Mouse (Mus musculus) midbrain, embryonic 15.5 days (tissue): ENCODE measurements at regions not wholly inside any gene's neighbourhood (a gene's known extent, or its start where the extent isn't known, plus 50 kb on each side); places are given as distances from the start of the nearest gene placed in this dataset.

Experiments used
- ATAC-seq: fragments of 200-750 bp; cut with Nextera tagmentation; replicated peaks from 2 replicates; pipeline ENCODE4 v1.8.0; 2017; ENCODE audit warnings: moderate TSS enrichment
- H3K27ac ChIP-seq: fragments of 300-500 bp; sonication (generic); 2 replicates; pipeline ENCODE4 v1.5.1; 2015; ENCODE audit warnings: mild to moderate bottlenecking, inconsistent platforms
- H3K27me3 ChIP-seq: fragments of 300-500 bp; sonication (generic); replicated peaks from 2 replicates; pipeline ENCODE4 v1.6.1; 2015; ENCODE audit warnings: inconsistent platforms
- H3K36me3 ChIP-seq: fragments of 300-500 bp; sonication (generic); replicated peaks from 2 replicates; pipeline ENCODE4 v1.6.1; 2015; ENCODE audit warnings: inconsistent platforms
- H3K4me1 ChIP-seq: fragments of 300-500 bp; sonication (generic); 2 replicates; pipeline ENCODE4 v1.6.1; 2015; ENCODE audit warnings: inconsistent platforms
- H3K4me2 ChIP-seq: fragments of 300-500 bp; sonication (generic); 2 replicates; pipeline ENCODE4 v1.6.1; 2015; ENCODE audit warnings: inconsistent platforms, mild to moderate bottlenecking, moderate library complexity
- H3K4me3 ChIP-seq: fragments of 300-500 bp; sonication (generic); 2 replicates; pipeline ENCODE4 v1.5.1; 2015; ENCODE audit warnings: mild to moderate bottlenecking, inconsistent platforms
- H3K9ac ChIP-seq: fragments of 300-500 bp; sonication (generic); 2 replicates; pipeline ENCODE4 v1.6.1; 2015; ENCODE audit warnings: mild to moderate bottlenecking, inconsistent platforms
- H3K9me3 ChIP-seq: fragments of 300-500 bp; sonication (generic); 2 replicates; pipeline ENCODE4 v1.6.1; 2016; ENCODE audit warnings: inconsistent platforms
- WGBS: fragments of 180-500 bp; shearing (Covaris S2); methylation state at CpG from one replicate; pipeline ENCODE4 v1.1.7; 2015; ENCODE audit warnings: mixed read lengths; 5-methylcytosine and 5-hydroxymethylcytosine counted together

- H3K4me2 ChIP-seq, result no peak overlapping the region
- no peaks in the 10 kb centered on the region for H3K27me3 ChIP-seq
- no peaks in the 10 kb centered on the region for H3K9me3 ChIP-seq
- WGBS, result 86% methylated on average over 1 of the region's 1 CpGs
- H3K36me3 ChIP-seq, result no peaks in the 10 kb centered on the region
- no peak overlapping the region for H3K4me3 ChIP-seq
- no peak overlapping the region for H3K9ac ChIP-seq
- no peak for ATAC-seq
- no peaks in the 10 kb centered on the region for H3K4me1 ChIP-seq
- H3K27ac ChIP-seq, result no peak overlapping the region
These were observed 226.6 kb upstream of the Pter start for GRCm38 (mm10) chr2:12697209-12697608.

DNA sequence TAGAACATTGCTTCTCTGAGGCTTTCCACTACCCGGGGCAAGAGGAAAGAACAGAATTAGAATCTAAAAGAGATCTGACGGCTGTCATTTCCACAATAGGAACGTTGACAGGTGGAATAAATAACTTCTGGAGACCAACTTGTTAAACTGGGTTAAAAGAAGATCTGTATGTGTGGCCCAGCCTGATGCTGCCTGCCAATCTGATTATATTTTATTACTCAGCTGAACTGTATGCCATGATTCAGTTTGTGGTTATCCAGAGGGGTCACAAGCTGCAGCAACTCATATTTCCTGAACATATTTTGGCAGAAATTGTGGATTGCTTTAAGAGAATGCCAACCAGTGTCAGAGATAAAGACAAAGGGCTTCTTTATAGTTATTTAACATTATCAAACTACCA lies 224.5 kb upstream of the Pter start:
- WGBS, result 52% methylated on average over 3 of the region's 3 CpGs
- no peaks in the 10 kb centered on the region for H3K4me1 ChIP-seq
- no peak overlapping the region for H3K4me2 ChIP-seq
- no peak overlapping the region for H3K27ac ChIP-seq
- no peaks in the 10 kb centered on the region for H3K9me3 ChIP-seq
- no peak for ATAC-seq
- H3K36me3 ChIP-seq, result no peaks in the 10 kb centered on the region
- H3K27me3 ChIP-seq, result no peaks in the 10 kb centered on the region
- no peak overlapping the region for H3K9ac ChIP-seq
- no peak overlapping the region for H3K4me3 ChIP-seq

DNA sequence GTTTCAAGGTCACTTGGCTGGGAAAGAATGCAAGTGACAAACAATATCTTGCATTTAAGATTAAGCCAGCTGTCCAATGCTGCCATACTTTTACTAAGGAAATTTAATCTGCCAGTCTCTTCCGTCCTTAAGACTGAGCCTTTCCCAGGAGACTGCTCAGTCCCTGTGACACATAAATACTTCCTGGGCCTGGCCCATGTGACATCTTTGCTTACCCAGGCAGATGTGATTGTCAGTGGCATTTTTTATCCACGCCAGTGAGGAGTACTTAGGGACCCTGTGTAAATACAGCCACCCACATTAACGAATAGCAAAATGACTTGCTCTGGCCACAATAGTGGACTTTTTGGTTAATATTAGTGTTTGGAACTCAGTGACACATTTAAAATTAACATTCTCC lies 216.3 kb upstream of the Pter start:
- Histone ChIP-seq H3K9me3 (no peaks in the 10 kb centered on the region), H3K4me3 (no peak overlapping the region), H3K4me1 (no peaks in the 10 kb centered on the region), H3K27ac (no peak overlapping the region), H3K4me2 (no peak overlapping the region), H3K9ac (no peak overlapping the region), H3K36me3 (no peaks in the 10 kb centered on the region), H3K27me3 (no peaks in the 10 kb centered on the region)
- ATAC-seq, result no peak
- 58% methylated on average over 3 of the region's 3 CpGs for WGBS

DNA sequence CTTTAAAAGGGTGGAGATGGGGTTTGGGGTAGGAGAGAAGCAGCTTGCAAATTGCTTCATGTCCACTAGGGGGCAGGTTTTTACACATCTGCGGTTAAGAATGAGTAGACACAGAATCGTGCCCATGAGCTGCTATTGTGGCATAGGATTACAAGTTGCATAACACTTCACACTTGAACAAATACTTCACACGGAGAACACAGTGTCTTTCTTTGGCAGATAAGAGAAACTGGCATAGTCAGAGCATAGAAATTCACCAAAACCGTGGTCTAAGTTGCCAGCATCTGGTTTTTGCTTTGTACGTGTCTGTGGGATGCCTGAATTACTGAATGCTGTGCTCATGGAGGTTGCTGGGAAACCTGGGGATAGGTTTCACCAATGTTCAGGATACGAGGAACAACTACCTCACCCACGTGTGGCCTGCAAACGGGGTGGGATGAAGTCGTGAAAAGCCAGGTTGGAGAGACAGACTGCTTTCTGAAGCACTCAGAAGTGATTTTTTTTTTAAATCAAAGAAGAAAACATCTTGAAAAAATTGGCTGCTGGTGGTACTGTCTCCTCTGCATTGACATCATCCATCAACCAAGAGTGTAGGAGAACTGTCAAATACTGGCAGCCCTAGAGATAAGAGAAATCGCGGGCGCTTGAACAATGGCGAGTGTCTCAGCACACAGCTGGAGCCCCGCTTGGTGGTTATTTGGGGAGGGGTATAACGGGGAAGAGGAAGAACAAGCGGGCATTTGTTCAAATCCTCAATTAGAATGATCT lies 214.5 kb upstream of the Pter start:
- no peaks in the 10 kb centered on the region for H3K36me3 ChIP-seq
- H3K4me3 ChIP-seq, result no peak overlapping the region
- peak overlapping the region; percentile 25; the same call in 1 of the 2 replicates for H3K4me2 ChIP-seq
- no peaks in the 10 kb centered on the region for H3K4me1 ChIP-seq
- H3K9ac ChIP-seq, result no peak overlapping the region
- WGBS, result 49% methylated on average over 16 of the region's 16 CpGs
- no peaks in the 10 kb centered on the region for H3K27me3 ChIP-seq
- no peak overlapping the region for H3K27ac ChIP-seq
- H3K9me3 ChIP-seq, result no peaks in the 10 kb centered on the region
- peak; percentile 73 for ATAC-seq

DNA sequence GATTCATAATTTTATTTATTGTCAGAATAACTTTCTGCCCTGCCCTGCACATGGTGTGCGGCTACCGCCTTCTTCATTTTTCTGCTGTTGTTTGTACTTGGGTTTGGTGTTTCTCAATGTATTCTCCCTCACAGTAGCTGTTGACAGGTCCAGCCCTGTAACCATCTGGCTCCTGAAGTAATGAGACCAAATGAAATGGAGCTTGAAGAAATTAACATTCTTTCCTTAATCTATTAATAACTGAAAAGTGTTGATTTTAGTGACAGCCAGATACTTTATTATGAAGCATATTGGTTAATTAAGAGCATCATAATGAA lies 214.0 kb upstream of the Pter start:
- WGBS, result 86% methylated on average over 2 of the region's 2 CpGs
- peak overlapping the region; percentile 25; the same call in 1 of the 2 replicates for H3K4me2 ChIP-seq

GRCm38 (mm10) chr2:12716124-12717012 lies 207.5 kb upstream of the Pter start:
- ATAC-seq, result no peak
- 39% methylated on average over 3 of the region's 3 CpGs for WGBS

More for the DNA sequence above, 214.0 kb upstream of the Pter start:
- Histone ChIP-seq H3K27me3 (no peaks in the 10 kb centered on the region), H3K4me1 (no peaks in the 10 kb centered on the region), H3K9ac (no peak overlapping the region), H3K4me3 (no peak overlapping the region), H3K36me3 (no peaks in the 10 kb centered on the region), H3K9me3 (no peaks in the 10 kb centered on the region), H3K27ac (no peak overlapping the region)
- ATAC-seq, result 0 out of 2 replicates have a peak, but pooled peaks have one; percentile 51

DNA sequence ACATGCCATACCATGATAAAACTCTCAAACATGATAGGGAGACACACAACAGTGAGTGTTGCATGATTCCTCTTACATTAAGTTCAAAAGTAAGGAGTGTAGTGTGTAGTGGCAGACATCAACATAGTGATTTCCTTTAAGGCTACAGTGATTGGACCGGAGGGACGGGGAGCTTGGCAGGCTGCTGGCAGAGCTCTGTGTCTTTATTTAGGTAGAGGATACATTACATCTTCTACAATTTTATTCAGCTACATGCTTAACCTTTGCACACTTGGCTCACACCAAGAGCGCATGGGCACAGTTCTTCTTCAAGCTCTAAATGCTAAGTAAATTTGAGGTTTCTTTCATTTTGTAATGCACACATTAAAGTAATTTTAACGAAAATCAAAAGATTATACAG lies 194.6 kb upstream of the Pter start:
- H3K27ac ChIP-seq, result no peak overlapping the region
- no peaks in the 10 kb centered on the region for H3K9me3 ChIP-seq
- H3K4me2 ChIP-seq, result no peak overlapping the region
- 79% methylated on average over 4 of the region's 4 CpGs for WGBS
- no peaks in the 10 kb centered on the region for H3K4me1 ChIP-seq
- H3K9ac ChIP-seq, result no peak overlapping the region
- no peak overlapping the region for H3K4me3 ChIP-seq
- H3K27me3 ChIP-seq, result no peaks in the 10 kb centered on the region
- no peaks in the 10 kb centered on the region for H3K36me3 ChIP-seq
- no peak for ATAC-seq

More at GRCm38 (mm10) chr2:12716124-12717012, 207.5 kb upstream of the Pter start:
- Histone ChIP-seq H3K9me3 (no peaks in the 10 kb centered on the region), H3K4me3 (no peak overlapping the region), H3K36me3 (no peaks in the 10 kb centered on the region), H3K4me2 (no peak overlapping the region), H3K9ac (no peak overlapping the region), H3K27ac (no peak overlapping the region), H3K4me1 (no peaks in the 10 kb centered on the region), H3K27me3 (no peaks in the 10 kb centered on the region)

DNA sequence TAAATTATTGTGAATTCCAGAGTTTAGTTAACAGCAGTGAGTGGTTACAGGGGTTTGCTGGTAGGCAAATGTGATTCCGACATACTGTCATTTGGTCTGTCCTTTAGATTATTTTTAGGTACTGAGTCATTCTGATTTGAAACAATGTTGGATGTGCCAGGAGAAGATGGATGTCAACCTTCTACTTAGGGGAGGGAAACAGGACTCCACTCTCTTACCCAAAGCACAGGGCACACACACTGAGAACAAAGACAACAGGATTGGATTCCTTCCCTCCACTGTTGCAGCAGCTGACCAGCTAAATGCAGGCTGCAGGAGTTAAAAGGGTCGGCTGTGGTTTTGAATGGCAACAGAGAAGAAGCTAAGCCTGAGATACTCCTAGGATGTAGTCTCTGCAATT lies 186.7 kb upstream of the Pter start:
- Histone ChIP-seq H3K36me3 (no peaks in the 10 kb centered on the region), H3K4me1 (no peaks in the 10 kb centered on the region), H3K4me2 (no peak overlapping the region), H3K27ac (no peak overlapping the region), H3K4me3 (no peak overlapping the region), H3K9me3 (no peaks in the 10 kb centered on the region), H3K27me3 (no peaks in the 10 kb centered on the region), H3K9ac (no peak overlapping the region)
- ATAC-seq, result no peak
- 55% methylated on average over 2 of the region's 2 CpGs for WGBS

DNA sequence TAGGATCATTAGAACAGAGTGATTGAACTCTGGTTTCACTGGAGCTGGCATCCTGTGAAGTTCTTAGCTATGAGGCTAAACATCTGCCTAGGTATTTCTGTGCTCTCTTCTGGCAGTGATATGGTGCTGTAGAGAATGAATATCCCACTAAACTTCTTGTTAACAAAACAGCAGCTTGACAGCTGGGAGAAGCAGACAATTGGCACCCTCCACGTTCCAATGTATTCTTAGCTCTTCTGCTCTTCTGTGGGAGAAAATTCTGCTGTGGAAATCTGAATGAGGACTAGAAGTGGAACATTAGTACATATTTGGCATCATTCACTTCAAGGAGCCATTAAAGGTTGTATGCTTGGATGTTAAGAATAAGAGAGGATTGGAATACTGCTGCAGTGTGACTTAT lies 177.0 kb upstream of the Pter start:
- Histone ChIP-seq H3K9ac (no peak overlapping the region), H3K9me3 (no peaks in the 10 kb centered on the region), H3K27me3 (no peaks in the 10 kb centered on the region), H3K4me1 (no peaks in the 10 kb centered on the region), H3K4me2 (no peak overlapping the region), H3K36me3 (no peaks in the 10 kb centered on the region), H3K4me3 (no peak overlapping the region), H3K27ac (no peak overlapping the region)
- ATAC-seq, result no peak
- WGBS, result 65% methylated on average over 1 of the region's 1 CpGs

DNA sequence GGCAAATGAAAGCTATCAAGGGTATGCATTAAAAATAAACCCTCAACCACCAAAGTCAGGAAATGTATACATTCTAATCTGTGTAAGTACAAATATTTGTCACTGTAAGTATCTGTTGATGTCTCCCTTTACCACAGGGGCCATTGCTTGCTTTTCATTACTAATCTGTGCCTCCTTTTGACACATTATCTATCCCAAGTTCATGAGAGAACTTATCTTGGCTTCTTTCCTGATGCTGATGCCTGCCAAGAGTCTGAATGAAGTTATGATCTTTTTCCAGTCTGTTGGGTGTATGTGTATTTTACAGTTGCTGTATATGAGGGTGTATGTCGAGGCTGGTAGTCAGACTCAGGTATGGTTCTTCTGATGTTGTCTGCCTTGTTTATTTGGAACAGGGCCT lies 165.0 kb upstream of the Pter start:
- H3K4me2 ChIP-seq, result no peak overlapping the region
- no peak for ATAC-seq
- no peaks in the 10 kb centered on the region for H3K27me3 ChIP-seq
- no peak overlapping the region for H3K27ac ChIP-seq
- H3K9ac ChIP-seq, result no peak overlapping the region
- H3K4me3 ChIP-seq, result no peak overlapping the region
- 76% methylated on average over 1 of the region's 1 CpGs for WGBS
- H3K36me3 ChIP-seq, result no peaks in the 10 kb centered on the region
- H3K4me1 ChIP-seq, result no peaks in the 10 kb centered on the region
- H3K9me3 ChIP-seq, result no peaks in the 10 kb centered on the region

- H3K4me2 ChIP-seq, result no peak overlapping the region
- no peak overlapping the region for H3K4me3 ChIP-seq
- H3K9me3 ChIP-seq, result no peaks in the 10 kb centered on the region
- no peak overlapping the region for H3K9ac ChIP-seq
- no peak for ATAC-seq
- H3K27ac ChIP-seq, result no peak overlapping the region
- H3K4me1 ChIP-seq, result no peaks in the 10 kb centered on the region
- H3K27me3 ChIP-seq, result no peaks in the 10 kb centered on the region
- H3K36me3 ChIP-seq, result no peaks in the 10 kb centered on the region
- WGBS, result 87% methylated on average over 3 of the region's 3 CpGs
These were observed 163.9 kb upstream of the Pter start for GRCm38 (mm10) chr2:12759931-12760330.

GRCm38 (mm10) chr2:12761461-12761860 lies 162.4 kb upstream of the Pter start:
- no peak overlapping the region for H3K27ac ChIP-seq
- H3K4me2 ChIP-seq, result no peak overlapping the region
- WGBS, result 89% methylated on average over 3 of the region's 3 CpGs
- H3K9ac ChIP-seq, result no peak overlapping the region
- no peaks in the 10 kb centered on the region for H3K4me1 ChIP-seq
- no peak for ATAC-seq
- H3K27me3 ChIP-seq, result no peaks in the 10 kb centered on the region
- H3K4me3 ChIP-seq, result no peak overlapping the region
- no peaks in the 10 kb centered on the region for H3K36me3 ChIP-seq
- H3K9me3 ChIP-seq, result no peaks in the 10 kb centered on the region

GRCm38 (mm10) chr2:12764510-12764909 lies 159.3 kb upstream of the Pter start:
- Histone ChIP-seq H3K4me3 (no peak overlapping the region), H3K9me3 (no peaks in the 10 kb centered on the region), H3K27ac (no peak overlapping the region), H3K4me1 (no peaks in the 10 kb centered on the region), H3K4me2 (no peak overlapping the region), H3K27me3 (no peaks in the 10 kb centered on the region), H3K9ac (no peak overlapping the region), H3K36me3 (no peaks in the 10 kb centered on the region)
- WGBS, result 87% methylated on average over 1 of the region's 1 CpGs
- no peak for ATAC-seq
